Comparison of ENCODE assay signal across 27 mouse cellular contexts in genomic region chr5:44242828-44243227, GRCm38 (mm10). TPM values are rescaled to one million over a fixed set of nuclear protein-coding genes. Genes with fewer than 3 reads are reported as not detected.
DNase-seq lines count a peak whose midpoint lies in the region; ATAC-seq lines count a peak whose summit lies in the region.
"Had no signal": no experiment of that assay in that cellular context is flagged by ENCODE, and none has a peak within 500 bp of the region (broad histone marks: within the 10 kb centered on the region; RNA-seq: fewer than 3 reads in every experiment).

No protein-coding gene starts in this region.

- no peaks in the 10 kb centered on the region for H3K27me3 ChIP-seq in heart, embryonic 11.5 days (ENCODE audit: control insufficient read depth, insufficient read depth, low read length)
- no peaks in the 10 kb centered on the region for H3K27me3 ChIP-seq in neural tube, embryonic 15.5 days (replicated peaks)
- H3K27me3 ChIP-seq in forebrain, embryonic 11.5 days (ENCODE audit: control insufficient read depth, insufficient read depth, low read length), result no peaks in the 10 kb centered on the region
- H3K27me3 ChIP-seq: embryonic facial prominence, embryonic 15.5 days; forebrain, embryonic 13.5 days; forebrain, embryonic 15.5 days; Patski had no signal

- H3K4me3 ChIP-seq in heart, embryonic 11.5 days (ENCODE audit: low read depth, low read length), result no peak overlapping the region
- no peak overlapping the region for H3K4me3 ChIP-seq in neural tube, embryonic 15.5 days (replicated peaks)
- H3K4me3 ChIP-seq in forebrain, embryonic 11.5 days (ENCODE audit: low read depth, low read length), result no peak overlapping the region
- H3K4me3 ChIP-seq: embryonic facial prominence, embryonic 13.5 days; embryonic facial prominence, embryonic 15.5 days; erythroblast, embryonic 14.5 days; forebrain, embryonic 10.5 days; forebrain, embryonic 13.5 days; forebrain, embryonic 15.5 days had no signal

- no peak overlapping the region for H3K4me2 ChIP-seq in heart, embryonic 11.5 days
- H3K4me2 ChIP-seq in neural tube, embryonic 15.5 days, result no peak overlapping the region
- H3K4me2 ChIP-seq in forebrain, embryonic 11.5 days (ENCODE audit: low read depth, low read length, severe bottlenecking), result no peak overlapping the region
- H3K4me2 ChIP-seq: embryonic facial prominence, embryonic 13.5 days; embryonic facial prominence, embryonic 15.5 days; forebrain, embryonic 13.5 days; forebrain, embryonic 15.5 days had no signal

- 73% methylated on average over 4 of the region's 4 CpGs for WGBS in heart, embryonic 11.5 days (ENCODE audit: insufficient replicate concordance)
- WGBS in neural tube, embryonic 15.5 days, result 89% methylated on average over 4 of the region's 4 CpGs
- WGBS in forebrain, embryonic 11.5 days, result 87% methylated on average over 4 of the region's 4 CpGs

- H3K36me3 ChIP-seq in heart, embryonic 11.5 days (ENCODE audit: control insufficient read depth, insufficient read depth, low read length), result no peaks in the 10 kb centered on the region
- no peaks in the 10 kb centered on the region for H3K36me3 ChIP-seq in neural tube, embryonic 15.5 days
- no peaks in the 10 kb centered on the region for H3K36me3 ChIP-seq in forebrain, embryonic 11.5 days (ENCODE audit: control insufficient read depth, insufficient read depth, low read length)
- H3K36me3 ChIP-seq: embryonic facial prominence, embryonic 13.5 days; embryonic facial prominence, embryonic 15.5 days; forebrain, embryonic 10.5 days; forebrain, embryonic 15.5 days; G1E had no signal

- H3K9me3 ChIP-seq in heart, embryonic 11.5 days (replicated peaks; ENCODE audit: control insufficient read depth, low read length), result no peaks in the 10 kb centered on the region
- H3K9me3 ChIP-seq in neural tube, embryonic 15.5 days (replicated peaks), result no peaks in the 10 kb centered on the region
- no peaks in the 10 kb centered on the region for H3K9me3 ChIP-seq in forebrain, embryonic 11.5 days (ENCODE audit: control insufficient read depth, low read length)
- H3K9me3 ChIP-seq: embryonic facial prominence, embryonic 13.5 days; embryonic facial prominence, embryonic 15.5 days; forebrain, embryonic 10.5 days; forebrain, embryonic 13.5 days; forebrain, embryonic 15.5 days; G1E had no signal

- peak; percentile 4 for DNase-seq in heart, adult 11 months
- peak; percentile 3 for DNase-seq in neural tube, embryonic 10.5 days (ENCODE audit: extremely low spot score, low spot score)
- no peak for DNase-seq in forebrain, embryonic 11.5 days (ENCODE audit: low spot score)
- DNase-seq: adrenal gland, adult 2 months; adrenal gland, postnatal 10 days; adrenal gland, postnatal 25 days; B cell, adult 2 months; cerebellum, adult 11 months; cerebellum, adult 18-20 months; cerebellum, adult 8-10 months; cerebellum, adult 9-11 months; cerebellum, postnatal 14 days; cerebellum, postnatal 36 days; embryo, embryonic 11 days; forebrain, postnatal 0 days had no signal

- H3K9ac ChIP-seq in heart, embryonic 11.5 days (ENCODE audit: low read depth, low read length), result no peak overlapping the region
- no peak overlapping the region for H3K9ac ChIP-seq in neural tube, embryonic 15.5 days (replicated peaks)
- H3K9ac ChIP-seq in forebrain, embryonic 11.5 days (ENCODE audit: low read length), result no peak overlapping the region
- H3K9ac ChIP-seq: embryonic facial prominence, embryonic 13.5 days; embryonic facial prominence, embryonic 15.5 days; forebrain, embryonic 13.5 days; forebrain, embryonic 15.5 days; forebrain, postnatal 0 days had no signal

- no peaks in the 10 kb centered on the region for H3K4me1 ChIP-seq in heart, embryonic 11.5 days (ENCODE audit: control insufficient read depth, insufficient read depth, low read length)
- H3K4me1 ChIP-seq in neural tube, embryonic 15.5 days, result 0 out of 2 replicates have a peak, but pooled peaks cover 7% of the 10 kb centered on the region
- H3K4me1 ChIP-seq in forebrain, embryonic 11.5 days (replicated peaks; ENCODE audit: control insufficient read depth, insufficient read depth, low read length), result no peaks in the 10 kb centered on the region
- H3K4me1 ChIP-seq: forebrain, embryonic 15.5 days had no signal

- ATAC-seq in heart, embryonic 11.5 days (replicated peaks; ENCODE audit: insufficient number of reproducible peaks, low FRiP score, low TSS enrichment), result no peak
- no peak for ATAC-seq in neural tube, embryonic 15.5 days (ENCODE audit: low FRiP score)
- ATAC-seq in forebrain, embryonic 11.5 days (replicated peaks; ENCODE audit: low FRiP score), result no peak
- ATAC-seq: activated CD4-positive, CD25-positive, alpha-beta regulatory T cell, adult 4 months; CD4-positive, CD25-positive, alpha-beta regulatory T cell, adult 4 months; forebrain, embryonic 13.5 days; forebrain, embryonic 15.5 days; forebrain, postnatal 0 days; Patski had no signal

- H3K27ac ChIP-seq in heart, embryonic 11.5 days (ENCODE audit: low read depth, low read length), result no peak overlapping the region
- no peak overlapping the region for H3K27ac ChIP-seq in neural tube, embryonic 15.5 days (replicated peaks)
- H3K27ac ChIP-seq in forebrain, embryonic 11.5 days (ENCODE audit: low read depth, low read length), result no peak overlapping the region
- H3K27ac ChIP-seq: embryonic facial prominence, embryonic 13.5 days; embryonic facial prominence, embryonic 15.5 days; forebrain, embryonic 10.5 days; forebrain, embryonic 13.5 days; forebrain, embryonic 15.5 days had no signal

RNA-seq across cellular contexts. Expression of gene Tapt1, which starts 16.4 kb away (rescaled TPM):
- polyA plus RNA-seq in heart, embryonic 11.5 days (2014; fragmentation: Nextera tagmentation; extraction: Ambion mirVana), result 23.8 and 26.9 TPM in 2 replicates
- 30.8 and 35.0 TPM in 2 replicates for polyA plus RNA-seq in neural tube, embryonic 15.5 days (2015; fragmentation: Nextera tagmentation; extraction: Ambion mirVana)
- polyA plus RNA-seq in forebrain, embryonic 11.5 days (2014; fragmentation: Nextera tagmentation; extraction: Ambion mirVana), result 29.4 and 31.0 TPM in 2 replicates
